Comparison of ENCODE assay signal across 34 mouse cellular contexts in genomic region chr2:92327601-92328000, GRCm38 (mm10). TPM values are rescaled to one million over a fixed set of nuclear protein-coding genes. Genes with fewer than 3 reads are reported as not detected.
"Had no signal": no experiment of that assay in that cellular context is flagged by ENCODE, and none has a peak within 500 bp of the region (broad histone marks: within the 10 kb centered on the region; RNA-seq: fewer than 3 reads in every experiment).

No protein-coding gene starts in this region.

- DNase-seq: heart, postnatal 10 days; heart, postnatal 14 days; heart, postnatal 36 days; heart, postnatal 4 days; kidney, adult 11 months; kidney, adult 18-20 months; kidney, adult 2 months; kidney, adult 8-10 months; kidney, adult 9 months; kidney, postnatal 10 days; kidney, postnatal 14 days; kidney, postnatal 25 days; kidney, postnatal 36 days; kidney, postnatal 4 days; layer of hippocampus, adult 9-11 months; layer of hippocampus, postnatal 36 days had no signal

- H3K4me1 ChIP-seq: hindbrain, embryonic 12.5 days; hindbrain, embryonic 13.5 days; hindbrain, embryonic 15.5 days; intestine, embryonic 15.5 days; kidney, embryonic 15.5 days had no signal

- H3K27me3 ChIP-seq: heart, embryonic 12.5 days; heart, embryonic 13.5 days; heart, embryonic 15.5 days; hindbrain, embryonic 12.5 days; hindbrain, embryonic 13.5 days; hindbrain, embryonic 15.5 days; intestine, embryonic 15.5 days; kidney, embryonic 15.5 days had no signal

- H3K27ac ChIP-seq: heart, embryonic 13.5 days; heart, embryonic 15.5 days; hindbrain, embryonic 10.5 days; hindbrain, embryonic 12.5 days; hindbrain, embryonic 13.5 days; hindbrain, embryonic 14.5 days; hindbrain, embryonic 15.5 days; hindbrain, postnatal 0 days; intestine, embryonic 15.5 days; kidney, embryonic 15.5 days; kidney, postnatal 0 days; layer of hippocampus, adult 2 months; left cerebral cortex, adult 2 months had no signal

- ATAC-seq: hindbrain, embryonic 16.5 days; hindbrain, postnatal 0 days; inflammation-experienced regulatory T-cells, adult 6 months; intestine, embryonic 15.5 days; intestine, embryonic 16.5 days; intestine, postnatal 0 days had no signal

- H3K4me3 ChIP-seq: heart, embryonic 12.5 days; heart, embryonic 13.5 days; heart, embryonic 15.5 days; hindbrain, embryonic 10.5 days; hindbrain, embryonic 12.5 days; hindbrain, embryonic 13.5 days; hindbrain, embryonic 15.5 days; intestine, embryonic 15.5 days; kidney, embryonic 15.5 days; layer of hippocampus, adult 2 months; left cerebral cortex, adult 2 months had no signal

- H3K9me3 ChIP-seq: heart, embryonic 12.5 days; heart, embryonic 13.5 days; heart, embryonic 15.5 days; hindbrain, embryonic 10.5 days; hindbrain, embryonic 12.5 days; hindbrain, embryonic 13.5 days; hindbrain, embryonic 15.5 days; intestine, embryonic 15.5 days; kidney, embryonic 15.5 days had no signal

- H3K9ac ChIP-seq: heart, embryonic 12.5 days; heart, embryonic 13.5 days; heart, embryonic 15.5 days; hindbrain, embryonic 12.5 days; hindbrain, embryonic 13.5 days; hindbrain, embryonic 14.5 days; hindbrain, embryonic 15.5 days; intestine, embryonic 15.5 days; kidney, embryonic 15.5 days had no signal

- H3K4me2 ChIP-seq: heart, embryonic 12.5 days; heart, embryonic 13.5 days; heart, embryonic 15.5 days; hindbrain, embryonic 12.5 days; hindbrain, embryonic 13.5 days; hindbrain, embryonic 14.5 days; hindbrain, embryonic 15.5 days; intestine, embryonic 15.5 days; kidney, embryonic 15.5 days had no signal

RNA-seq across cellular contexts. Expression of gene Large2, which starts 47.1 kb away (rescaled TPM):
- total RNA-seq: heart, postnatal 36 days had no signal
